In the genomic region with DNA sequence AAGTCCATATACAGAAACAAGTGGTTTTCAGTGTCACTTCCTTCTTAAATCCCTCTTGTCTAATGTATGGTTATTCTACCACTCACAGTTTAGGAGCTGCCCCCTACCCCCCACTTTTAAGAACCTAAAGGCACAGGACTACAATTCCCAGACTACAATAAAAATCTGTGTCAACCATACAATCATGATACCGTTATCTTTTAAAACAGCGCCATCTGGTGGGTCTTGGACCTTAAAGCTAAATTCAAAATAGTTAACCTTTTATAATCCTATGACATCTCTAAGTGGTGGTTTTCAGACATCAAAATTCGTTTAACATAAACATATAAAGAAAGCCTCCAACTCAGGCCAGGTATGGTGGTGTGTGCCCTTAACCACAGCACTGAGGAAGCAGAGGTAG, we compare ENCODE assay signal across 8 mouse cellular contexts. TPM values are rescaled to one million over a fixed set of nuclear protein-coding genes. Genes with fewer than 3 reads are reported as not detected.
DNase-seq lines count a peak whose midpoint lies in the region; ATAC-seq and TF ChIP-seq lines count a peak whose summit lies in the region.
"Had no signal": no experiment of that assay in that cellular context is flagged by ENCODE, and none has a peak within 500 bp of the region (broad histone marks: within the 10 kb centered on the region; RNA-seq: fewer than 3 reads in every experiment).

No protein-coding gene starts in this region.

- no peak overlapping the region for H3K27ac ChIP-seq in midbrain, embryonic 14.5 days (replicated peaks; ENCODE audit: low read depth, low read length)
- H3K27ac ChIP-seq in midbrain, embryonic 15.5 days, result no peak overlapping the region
- no peak overlapping the region for H3K27ac ChIP-seq in cerebellum, adult 2 months (ENCODE audit: insufficient read depth, low read length)
- H3K27ac ChIP-seq: hindbrain, embryonic 15.5 days had no signal

- H3K4me3 ChIP-seq in midbrain, embryonic 14.5 days (replicated peaks; ENCODE audit: low read depth, low read length), result no peak overlapping the region
- no peak overlapping the region for H3K4me3 ChIP-seq in midbrain, embryonic 15.5 days
- no peak overlapping the region for H3K4me3 ChIP-seq in cerebellum, adult 2 months (replicated peaks; ENCODE audit: insufficient read depth, low read depth, low read length)
- H3K4me3 ChIP-seq: hindbrain, embryonic 15.5 days had no signal

- TF ChIP-seq CTCF in cerebellum, adult 2 months (IDR thresholded peaks at IDR 0.05; ENCODE audit: borderline replicate concordance, insufficient read depth, low read depth, low read length), result peak; percentile 51

- no peak overlapping the region for H3K9ac ChIP-seq in midbrain, embryonic 14.5 days (replicated peaks; ENCODE audit: low read length)
- H3K9ac ChIP-seq in midbrain, embryonic 15.5 days, result no peak overlapping the region
- H3K9ac ChIP-seq: hindbrain, embryonic 15.5 days had no signal

- H3K36me3 ChIP-seq in midbrain, embryonic 14.5 days (ENCODE audit: control insufficient read depth, insufficient read depth, low read length), result peaks cover 11% of the 10 kb centered on the region; the same call in 1 of the 2 replicates
- peaks cover 9% of the 10 kb centered on the region; the same call in 1 of the 2 replicates for H3K36me3 ChIP-seq in midbrain, embryonic 15.5 days (replicated peaks)

- ATAC-seq in midbrain, embryonic 14.5 days (ENCODE audit: low FRiP score, low TSS enrichment), result no peak
- ATAC-seq in midbrain, embryonic 15.5 days (replicated peaks), result no peak

- peaks cover 7% of the 10 kb centered on the region for H3K4me1 ChIP-seq in midbrain, embryonic 14.5 days (ENCODE audit: control insufficient read depth, insufficient read depth, low read length)
- H3K4me1 ChIP-seq in midbrain, embryonic 15.5 days, result peaks cover 25% of the 10 kb centered on the region
- no peaks in the 10 kb centered on the region for H3K4me1 ChIP-seq in cerebellum, adult 2 months (ENCODE audit: control insufficient read depth, insufficient read depth, low read length)

- TF ChIP-seq POLR2A in cerebellum, adult 2 months (IDR thresholded peaks at IDR 0.05; ENCODE audit: borderline replicate concordance, insufficient read depth, low read length), result no peak

- DNase-seq in midbrain, embryonic 14.5 days, result peak; percentile 96
- peak; percentile 66 for DNase-seq in R1 (ENCODE audit: low read depth, low spot score)
- peak; percentile 46 to 74 for DNase-seq in cerebellum, adult 2 months
- DNase-seq in heart, postnatal 14 days, result peak; percentile 59 to 79
- peak; percentile 66 for DNase-seq in left cerebral cortex, postnatal 4 days
- DNase-seq in right cerebral cortex, postnatal 36 days (ENCODE audit: low spot score in 2 of 2), result peak; percentile 20 to 24

- H3K4me2 ChIP-seq in midbrain, embryonic 14.5 days (ENCODE audit: low read length), result no peak overlapping the region
- no peak overlapping the region for H3K4me2 ChIP-seq in midbrain, embryonic 15.5 days
- H3K4me2 ChIP-seq: hindbrain, embryonic 15.5 days had no signal

- no peaks in the 10 kb centered on the region for H3K9me3 ChIP-seq in midbrain, embryonic 14.5 days (ENCODE audit: control insufficient read depth, low read length)
- H3K9me3 ChIP-seq in midbrain, embryonic 15.5 days, result no peaks in the 10 kb centered on the region
- H3K9me3 ChIP-seq: hindbrain, embryonic 15.5 days had no signal

- 13% methylated on average over 3 of the region's 3 CpGs for WGBS in midbrain, embryonic 14.5 days
- 9% methylated on average over 3 of the region's 3 CpGs for WGBS in midbrain, embryonic 15.5 days
- under 1% methylated on average over 3 of the region's 3 CpGs for WGBS in cerebellum, adult 2 months

- H3K27me3 ChIP-seq in midbrain, embryonic 14.5 days (ENCODE audit: control insufficient read depth, insufficient read depth, low read length), result no peaks in the 10 kb centered on the region
- H3K27me3 ChIP-seq in midbrain, embryonic 15.5 days (replicated peaks), result no peaks in the 10 kb centered on the region
- H3K27me3 ChIP-seq in cerebellum, adult 2 months (ENCODE audit: control insufficient read depth, insufficient read depth, low read length), result no peaks in the 10 kb centered on the region
- H3K27me3 ChIP-seq: hindbrain, embryonic 15.5 days had no signal

- intact Hi-C loops in heart, postnatal 14 days (cut with DNase I), result loop anchor here (1.0 to 5.0 kb wide), 6 partner anchors 60 to 325 kb away; partner anchors contain the start of gene Tom1l2
- intact Hi-C loops in left cerebral cortex, postnatal 4 days (cut with DNase I), result loop anchor here (10.0 kb wide), 4 partner anchors 107 to 527 kb away; partner anchors contain the start of gene Rai1

RNA-seq across cellular contexts. Expression of gene Gid4, which starts 4.8 kb away (rescaled TPM):
- 17.0 and 26.3 TPM in 2 replicates for polyA plus RNA-seq in midbrain, embryonic 14.5 days (2014; fragmentation: Nextera tagmentation; extraction: Ambion mirVana)
- 23.6 and 25.9 TPM in 2 replicates for polyA plus RNA-seq in midbrain, embryonic 15.5 days (2015; fragmentation: Nextera tagmentation; extraction: Ambion mirVana)
- 39.1 and 41.6 TPM in 2 replicates for polyA plus RNA-seq in cerebellum, adult 2 months (2012; rRNA removed)
- total RNA-seq in heart, postnatal 14 days (2021), result 10 to 100 TPM; 34.4 to 35.7 TPM
- 10 to 100 TPM; 37.8 to 38.4 TPM for total RNA-seq in left cerebral cortex, postnatal 4 days (2021)

RNA-seq across cellular contexts. Expression of gene Atpaf2, which starts 6.1 kb away (rescaled TPM):
- polyA plus RNA-seq in midbrain, embryonic 14.5 days (2014; fragmentation: Nextera tagmentation; extraction: Ambion mirVana), result 38.8 and 42.5 TPM in 2 replicates
- polyA plus RNA-seq in midbrain, embryonic 15.5 days (2015; fragmentation: Nextera tagmentation; extraction: Ambion mirVana), result 47.5 and 48.9 TPM in 2 replicates
- 31.3 and 33.4 TPM in 2 replicates for polyA plus RNA-seq in cerebellum, adult 2 months (2012; rRNA removed)
- total RNA-seq in heart, postnatal 14 days (2021), result 10 to 100 TPM; 41.4 to 47.0 TPM
- 10 to 100 TPM; 28.9 to 30.5 TPM for total RNA-seq in left cerebral cortex, postnatal 4 days (2021)

RNA-seq across cellular contexts. Expression of gene Drg2, which starts 42.2 kb away (rescaled TPM):
- 92.2 and 93.0 TPM in 2 replicates for polyA plus RNA-seq in midbrain, embryonic 14.5 days (2014; fragmentation: Nextera tagmentation; extraction: Ambion mirVana)
- 97.5 and 101 TPM in 2 replicates for polyA plus RNA-seq in midbrain, embryonic 15.5 days (2015; fragmentation: Nextera tagmentation; extraction: Ambion mirVana)
- 101 and 110 TPM in 2 replicates for polyA plus RNA-seq in cerebellum, adult 2 months (2012; rRNA removed)
- total RNA-seq in heart, postnatal 14 days (2021), result 10 to 100 TPM; 31.1 to 34.1 TPM
- 10 to 100 TPM; 72.1 to 72.3 TPM for total RNA-seq in left cerebral cortex, postnatal 4 days (2021)

RNA-seq across cellular contexts. Expression of gene Myo15, which starts 57.0 kb away (rescaled TPM):
- not detected in 2 replicates for polyA plus RNA-seq in midbrain, embryonic 14.5 days (2014; fragmentation: Nextera tagmentation; extraction: Ambion mirVana)
- 0.05 and 0.12 TPM in 2 replicates for polyA plus RNA-seq in midbrain, embryonic 15.5 days (2015; fragmentation: Nextera tagmentation; extraction: Ambion mirVana)
- 3.1 and 4.6 TPM in 2 replicates for polyA plus RNA-seq in cerebellum, adult 2 months (2012; rRNA removed)
- under 1 TPM; 0.12 to 0.14 TPM for total RNA-seq in heart, postnatal 14 days (2021)
- total RNA-seq in left cerebral cortex, postnatal 4 days (2021), result under 1 TPM; 0.10 to 0.14 TPM

RNA-seq across cellular contexts. Expression of gene Drc3, which starts 59.0 kb away (rescaled TPM):
- 5.3 and 6.1 TPM in 2 replicates for polyA plus RNA-seq in midbrain, embryonic 14.5 days (2014; fragmentation: Nextera tagmentation; extraction: Ambion mirVana)
- 6.1 and 6.3 TPM in 2 replicates for polyA plus RNA-seq in midbrain, embryonic 15.5 days (2015; fragmentation: Nextera tagmentation; extraction: Ambion mirVana)
- polyA plus RNA-seq in cerebellum, adult 2 months (2012; rRNA removed), result 7.1 and 8.0 TPM in 2 replicates
- 1 to 10 TPM; 2.0 to 3.2 TPM for total RNA-seq in heart, postnatal 14 days (2021)
- total RNA-seq in left cerebral cortex, postnatal 4 days (2021), result 1 to 10 TPM; 4.7 to 4.8 TPM

Comparison
In these comparisons a context has a peak if more than half of its experiments do, and no peak if none do; other contexts are left out.
1. DNase-seq: peak in every context shown above with its lines; median percentile 96 in midbrain, embryonic 14.5 days; 69 in heart, postnatal 14 days; 66 in R1; 66 in left cerebral cortex, postnatal 4 days; 60 in cerebellum, adult 2 months; 22 in right cerebral cortex, postnatal 36 days.